Mouse (Mus musculus) kidney, embryonic 15.5 days (tissue): Measurements from ENCODE around the gene Thumpd3. TPM values are rescaled to one million over a fixed set of nuclear protein-coding genes. Genes with fewer than 3 reads are reported as not detected.

ENCODE experiments used
- ATAC-seq: fragments of 200-750 bp; cut with Nextera tagmentation; replicated peaks from 2 replicates; pipeline ENCODE4 v1.8.0; 2017; ENCODE audit warnings: moderate TSS enrichment; ENCODE audit not compliant: low FRiP score
- H3K27ac ChIP-seq: fragments of 300-500 bp; sonication (generic); 2 replicates; pipeline ENCODE4 v1.5.1; 2015; ENCODE audit warnings: mild to moderate bottlenecking, inconsistent platforms
- H3K27me3 ChIP-seq: fragments of 300-500 bp; sonication (generic); 2 replicates; pipeline ENCODE4 v1.6.1; 2015; ENCODE audit warnings: inconsistent platforms
- H3K36me3 ChIP-seq: fragments of 300-500 bp; sonication (generic); 2 replicates; pipeline ENCODE4 v1.6.1; 2015; ENCODE audit warnings: inconsistent platforms
- H3K4me1 ChIP-seq: fragments of 300-500 bp; sonication (generic); 2 replicates; pipeline ENCODE4 v1.6.1; 2015; ENCODE audit warnings: inconsistent platforms
- H3K4me2 ChIP-seq: fragments of 300-500 bp; sonication (generic); 2 replicates; pipeline ENCODE4 v1.6.1; 2015; ENCODE audit warnings: moderate library complexity, mild to moderate bottlenecking, inconsistent platforms
- H3K4me3 ChIP-seq: fragments of 300-500 bp; sonication (generic); replicated peaks from 2 replicates; pipeline ENCODE4 v1.5.1; 2015; ENCODE audit warnings: mild to moderate bottlenecking, inconsistent platforms
- H3K9ac ChIP-seq: fragments of 300-500 bp; sonication (generic); 2 replicates; pipeline ENCODE4 v1.6.1; 2015; ENCODE audit warnings: mild to moderate bottlenecking, inconsistent platforms
- H3K9me3 ChIP-seq: fragments of 300-500 bp; sonication (generic); replicated peaks from 2 replicates; pipeline ENCODE4 v1.6.1; 2016; ENCODE audit warnings: inconsistent platforms
- WGBS: fragments of 180-500 bp; shearing (Covaris S2); methylation state at CpG from one replicate; pipeline ENCODE4 v1.1.7; 2015; ENCODE audit warnings: mixed read lengths; 5-methylcytosine and 5-hydroxymethylcytosine counted together
- polyA plus RNA-seq: library from polyadenylated mRNA; unstranded; fragments of >200 nt; fragmentation: Nextera tagmentation; extraction: Ambion mirVana; gene quantifications from 2 replicates; pipeline ENCODE4 v1.2.1, GENCODE M21; 2015

The Thumpd3 gene
- polyA plus RNA-seq, 1 experiment from 2014 or later, result 46.6 TPM

DNA sequence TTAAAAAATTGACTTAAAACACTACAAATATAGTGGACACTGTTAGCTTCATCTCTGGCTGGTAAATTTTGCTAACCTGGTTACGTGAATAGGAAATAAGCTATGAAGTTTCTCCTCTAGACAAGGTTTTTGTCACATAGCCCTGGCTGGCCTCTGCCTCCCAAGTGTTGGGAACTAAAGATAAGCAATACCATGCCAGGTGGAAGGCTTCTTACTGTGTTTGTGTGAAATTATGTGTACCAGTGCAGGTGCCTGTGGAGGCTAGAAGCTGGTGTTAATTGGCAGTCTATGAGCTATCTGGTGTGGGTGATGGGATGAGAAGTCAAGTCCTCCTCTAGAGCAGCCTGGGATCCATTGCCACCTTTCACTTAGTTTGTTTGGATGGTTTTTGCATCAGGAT, 23.1 kb downstream of the Thumpd3 start:
- H3K36me3 ChIP-seq, result peaks cover 68% of the 10 kb centered on the region
- ATAC-seq, result no peak
- WGBS, result 91% methylated on average over 1 of the region's 1 CpGs

DNA sequence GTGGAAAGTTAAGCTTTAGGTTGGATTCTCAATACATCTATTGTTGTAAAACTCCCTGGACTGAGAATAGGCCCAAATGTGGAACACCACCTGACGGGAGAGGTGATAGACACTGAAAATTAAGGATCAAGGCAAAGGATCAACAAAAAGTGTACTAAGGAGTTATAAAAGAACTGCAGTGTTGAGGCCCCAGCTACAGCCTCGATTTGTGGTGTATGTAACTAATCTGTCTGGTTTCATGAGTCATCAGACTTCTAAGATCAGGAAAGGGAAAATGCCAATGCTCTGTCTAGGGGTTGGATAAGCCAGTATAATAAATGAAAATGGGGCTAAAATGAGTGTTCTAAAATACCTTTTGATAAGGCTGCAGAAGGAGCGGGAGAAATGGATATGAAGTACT, 29.2 kb downstream of the Thumpd3 start:
- H3K4me3 ChIP-seq, result peak overlapping the region; percentile 93
- H3K9me3 ChIP-seq, result no peaks in the 10 kb centered on the region
- H3K27me3 ChIP-seq, result no peaks in the 10 kb centered on the region
- H3K4me2 ChIP-seq, result peak overlapping the region; percentile 70
- no peak for ATAC-seq
- H3K4me1 ChIP-seq, result peaks cover 28% of the 10 kb centered on the region
- peak overlapping the region; percentile 100 for H3K27ac ChIP-seq
- whole genome bisulfite sequencing, result 18% methylated on average over 3 of the region's 3 CpGs
- peaks cover 9% of the 10 kb centered on the region for H3K36me3 ChIP-seq
- peak overlapping the region; percentile 99 for H3K9ac ChIP-seq

More for the DNA sequence above, 23.1 kb downstream of the Thumpd3 start:
- no peaks in the 10 kb centered on the region for H3K27me3 ChIP-seq
- no peak overlapping the region for H3K9ac ChIP-seq
- H3K27ac ChIP-seq, result no peak overlapping the region
- H3K4me3 ChIP-seq, result no peak overlapping the region
- H3K4me1 ChIP-seq, result peaks cover 7% of the 10 kb centered on the region; the same call in 1 of the 2 replicates
- no peak overlapping the region for H3K4me2 ChIP-seq
- no peaks in the 10 kb centered on the region for H3K9me3 ChIP-seq

DNA sequence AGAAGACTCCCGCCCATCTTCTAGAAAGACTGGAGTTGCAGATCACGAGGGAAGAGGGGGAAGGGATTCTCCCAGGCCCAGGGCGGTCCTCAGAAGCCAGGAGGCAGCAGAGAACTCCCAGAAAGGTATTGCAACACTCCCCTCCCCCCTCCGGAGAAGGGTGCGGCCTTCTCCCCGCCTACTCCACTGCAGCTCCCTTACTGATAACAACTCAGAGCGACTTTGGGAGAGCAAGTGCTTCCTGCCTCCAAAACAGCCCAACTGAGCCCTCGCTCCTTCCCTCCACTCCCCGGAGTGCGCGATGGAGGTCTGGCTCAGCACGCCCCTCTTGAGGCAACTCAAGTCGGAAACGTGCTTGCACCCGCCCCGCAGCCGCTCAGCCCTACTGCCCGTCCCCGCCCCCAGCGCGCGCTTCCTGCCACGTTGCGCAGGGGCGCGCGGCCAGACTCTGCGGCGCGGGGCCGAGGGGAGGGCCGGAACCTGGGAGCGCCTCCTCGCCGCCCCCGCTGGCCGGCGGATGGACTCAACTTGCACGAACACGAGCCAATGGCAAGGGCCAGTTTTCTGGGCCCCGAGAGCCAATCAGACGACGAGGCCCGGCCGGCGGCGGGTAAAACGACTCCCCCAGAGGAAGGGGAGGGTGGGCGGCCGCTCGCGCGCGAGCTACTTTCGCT, 30.1 kb downstream of the Thumpd3 start:
- Histone ChIP-seq H3K4me3 (peak overlapping the region; percentile 93), H3K36me3 (peaks cover 7% of the 10 kb centered on the region), H3K4me1 (peaks cover 30% of the 10 kb centered on the region), H3K27me3 (no peaks in the 10 kb centered on the region), H3K27ac (peak overlapping the region; percentile 100), H3K4me2 (peak overlapping the region; percentile 70), H3K9me3 (no peaks in the 10 kb centered on the region), H3K9ac (peak overlapping the region; percentile 99)
- under 1% methylated on average over 55 of the region's 55 CpGs for WGBS
- ATAC-seq, result peak; percentile 93

DNA sequence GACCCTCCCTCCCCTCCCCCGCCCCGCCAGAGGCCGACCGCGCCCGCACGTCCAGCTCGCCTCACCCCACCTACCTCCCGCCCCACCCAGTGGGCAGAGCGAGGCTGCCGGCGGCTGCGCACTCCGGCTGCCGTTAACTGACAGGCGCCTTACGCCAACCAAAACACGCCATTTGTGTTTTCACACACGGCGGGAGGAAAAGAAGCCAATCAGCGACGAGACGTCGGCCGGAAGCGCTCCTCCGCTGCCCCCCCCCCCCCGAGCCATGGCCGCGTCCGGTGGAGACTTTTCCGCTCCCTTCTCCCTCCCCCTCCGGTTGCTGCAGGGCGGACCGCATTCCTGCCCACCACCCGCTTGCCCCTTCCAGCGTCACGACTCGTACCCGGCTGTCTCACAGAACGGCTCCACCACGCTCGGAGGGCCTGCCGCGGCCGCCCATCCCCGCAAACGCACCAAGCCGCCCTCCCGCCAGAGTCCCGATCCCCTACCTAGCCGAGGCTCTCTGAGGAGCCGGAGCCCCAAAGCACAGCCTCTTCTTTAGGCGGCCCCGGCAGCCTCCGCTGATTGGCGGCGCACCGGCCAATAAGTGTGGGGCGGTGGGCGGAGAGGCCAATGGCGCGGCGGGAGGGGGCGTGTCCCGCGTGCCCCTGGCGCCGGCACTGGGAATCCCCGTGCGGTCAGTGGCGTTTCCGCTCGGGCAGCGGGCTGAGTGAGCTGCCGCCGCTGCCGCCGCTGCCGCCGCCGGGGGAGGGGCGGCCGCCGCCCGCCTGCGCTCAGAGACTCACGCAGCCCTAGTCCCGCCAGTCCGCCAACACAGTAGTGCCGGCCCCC, 30.9 kb downstream of the Thumpd3 start, which contains the start of gene Setd5:
Gene Setd5, plus strand, starts transcription at position 680 of the 831 bp plus-strand sequence.
- peak within 1 kb of the TSS; percentile 93 for H3K4me3 ChIP-seq
- peak within 1 kb of the TSS; percentile 100 for H3K27ac ChIP-seq
- peak within 1 kb of the TSS; percentile 70 for H3K4me2 ChIP-seq
- peaks cover 35% of the 10 kb centered on the region for H3K4me1 ChIP-seq
- peak; percentile 95 for ATAC-seq
- under 1% methylated on average over 77 of the region's 91 CpGs for WGBS
- H3K36me3 ChIP-seq, result peaks cover 4% of the 10 kb centered on the region
- H3K27me3 ChIP-seq, result no peaks in the 10 kb centered on the region
- no peaks in the 10 kb centered on the region for H3K9me3 ChIP-seq
- H3K9ac ChIP-seq, result peak within 1 kb of the TSS; percentile 99

GRCm38 (mm10) chr6:113077569-113078030, 31.6 kb downstream of the Thumpd3 start:
- Histone ChIP-seq H3K9ac (peak overlapping the region; percentile 99), H3K4me3 (peak overlapping the region; percentile 93), H3K9me3 (no peaks in the 10 kb centered on the region), H3K27me3 (no peaks in the 10 kb centered on the region), H3K27ac (peak overlapping the region; percentile 100), H3K4me1 (peaks cover 42% of the 10 kb centered on the region), H3K4me2 (peak overlapping the region; percentile 68), H3K36me3 (peaks cover 7% of the 10 kb centered on the region)
- 1% methylated on average over 28 of the region's 28 CpGs for WGBS
- ATAC-seq, result no peak

GRCm38 (mm10) chr6:113078031-113078721, 32.2 kb downstream of the Thumpd3 start:
- Histone ChIP-seq H3K4me1 (peaks cover 46% of the 10 kb centered on the region), H3K9me3 (no peaks in the 10 kb centered on the region), H3K9ac (peak overlapping the region; percentile 99), H3K36me3 (peaks cover 7% of the 10 kb centered on the region), H3K27me3 (no peaks in the 10 kb centered on the region), H3K4me3 (peak overlapping the region; percentile 93), H3K4me2 (peak overlapping the region; percentile 68), H3K27ac (peak overlapping the region; percentile 100)
- under 1% methylated on average over 18 of the region's 18 CpGs for WGBS
- ATAC-seq, result no peak

GRCm38 (mm10) chr6:113079492-113079891, 33.5 kb downstream of the Thumpd3 start:
- Histone ChIP-seq H3K9ac (peak overlapping the region; percentile 99), H3K27ac (0 out of 2 replicates have a peak overlapping the region, but pooled peaks have one; percentile 56), H3K4me2 (peak overlapping the region; percentile 68), H3K36me3 (0 out of 2 replicates have a peak, but pooled peaks cover 2% of the 10 kb centered on the region), H3K9me3 (no peaks in the 10 kb centered on the region), H3K4me3 (peak overlapping the region; percentile 93), H3K4me1 (peaks cover 42% of the 10 kb centered on the region), H3K27me3 (no peaks in the 10 kb centered on the region)
- 1% methylated on average over 3 of the region's 3 CpGs for WGBS
- no peak for ATAC-seq

DNA sequence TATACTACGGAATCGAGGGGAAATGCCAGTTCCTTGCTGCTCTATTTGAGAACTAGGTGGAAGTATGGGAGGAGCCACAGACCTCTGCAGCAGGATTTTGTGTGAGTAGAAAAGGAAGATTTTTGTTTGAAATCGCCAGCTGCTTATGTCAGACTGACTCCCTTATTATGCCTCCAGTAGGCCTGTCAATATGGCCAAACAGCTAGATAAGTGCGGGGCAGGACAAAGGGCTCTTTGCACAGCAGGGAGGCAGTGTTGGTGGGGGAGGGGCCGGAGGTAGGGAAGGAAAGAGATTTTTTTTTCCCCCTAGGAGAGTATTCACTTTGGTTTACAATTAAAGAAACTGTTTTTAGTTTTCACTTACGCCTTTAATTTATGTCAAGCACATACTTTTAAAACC, 36.2 kb downstream of the Thumpd3 start:
- 0 out of 2 replicates have a peak overlapping the region, but pooled peaks have one; percentile 14 for H3K9ac ChIP-seq
- H3K36me3 ChIP-seq, result 0 out of 2 replicates have a peak, but pooled peaks cover 2% of the 10 kb centered on the region
- peak overlapping the region; percentile 32 for H3K4me2 ChIP-seq
- peaks cover 31% of the 10 kb centered on the region for H3K4me1 ChIP-seq
- H3K9me3 ChIP-seq, result no peaks in the 10 kb centered on the region
- ATAC-seq, result no peak
- no peaks in the 10 kb centered on the region for H3K27me3 ChIP-seq
- peak overlapping the region; percentile 48 for H3K27ac ChIP-seq
- 0 out of 2 replicates have a peak overlapping the region, but pooled peaks have one; percentile 4 for H3K4me3 ChIP-seq
- 18% methylated on average over 6 of the region's 6 CpGs for WGBS

DNA sequence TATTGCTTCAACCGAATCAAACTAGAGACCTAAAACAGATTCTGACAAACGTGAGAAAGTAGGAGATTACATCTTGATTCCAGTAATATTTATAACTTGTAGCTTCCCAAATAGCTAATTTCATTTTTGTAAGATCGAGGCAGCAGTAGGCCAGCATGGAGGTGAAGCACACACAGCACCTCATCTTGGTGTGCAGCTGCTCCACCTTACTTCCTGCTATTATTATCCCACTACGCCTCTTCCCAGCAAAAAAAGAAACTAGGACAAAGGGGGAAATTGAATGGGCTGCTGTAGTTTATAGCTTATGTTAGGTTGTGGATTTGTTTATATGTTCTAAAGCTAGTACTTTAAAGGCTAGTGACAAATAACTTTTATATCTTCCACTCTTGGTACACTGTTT, 38.6 kb downstream of the Thumpd3 start:
- 65% methylated on average over 4 of the region's 4 CpGs for WGBS
- Histone ChIP-seq H3K27me3 (no peaks in the 10 kb centered on the region), H3K4me3 (no peak overlapping the region), H3K36me3 (peaks cover 6% of the 10 kb centered on the region; the same call in 1 of the 2 replicates), H3K27ac (0 out of 2 replicates have a peak overlapping the region, but pooled peaks have one; percentile 37), H3K4me1 (peaks cover 28% of the 10 kb centered on the region), H3K9me3 (no peaks in the 10 kb centered on the region), H3K9ac (no peak overlapping the region), H3K4me2 (no peak overlapping the region)
- ATAC-seq, result no peak

- Histone ChIP-seq H3K4me1 (0 out of 2 replicates have a peak, but pooled peaks cover 5% of the 10 kb centered on the region), H3K27ac (no peak overlapping the region), H3K36me3 (peaks cover 3% of the 10 kb centered on the region; the same call in 1 of the 2 replicates), H3K9me3 (no peaks in the 10 kb centered on the region), H3K27me3 (no peaks in the 10 kb centered on the region), H3K4me3 (no peak overlapping the region), H3K4me2 (no peak overlapping the region), H3K9ac (no peak overlapping the region)
- 77% methylated on average over 3 of the region's 3 CpGs for WGBS
- no peak for ATAC-seq
Observed at GRCm38 (mm10) chr6:113093206-113093605, 47.2 kb downstream of the Thumpd3 start.

DNA sequence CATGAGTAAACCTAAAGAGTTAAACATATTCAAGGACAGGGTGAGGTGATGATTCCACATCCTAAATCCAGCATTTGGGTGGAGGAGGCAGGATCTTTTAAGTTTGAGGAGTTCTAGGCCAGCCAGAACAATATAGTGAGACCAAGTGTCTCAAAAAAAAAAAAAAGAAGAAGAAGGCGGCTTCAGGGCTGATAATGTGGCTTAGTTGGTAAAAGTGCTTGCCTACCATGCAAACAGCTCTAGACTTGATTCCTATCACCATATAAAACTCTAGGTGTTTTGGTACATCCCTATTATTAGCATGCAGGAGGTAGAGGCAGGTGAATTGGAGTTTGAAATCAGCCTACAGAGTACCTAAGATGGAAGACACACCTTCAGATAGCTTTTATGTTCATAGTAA, 49.5 kb downstream of the Thumpd3 start:
- Histone ChIP-seq H3K27ac (no peak overlapping the region), H3K4me2 (no peak overlapping the region), H3K9ac (no peak overlapping the region), H3K27me3 (no peaks in the 10 kb centered on the region), H3K4me3 (no peak overlapping the region), H3K9me3 (no peaks in the 10 kb centered on the region), H3K36me3 (no peaks in the 10 kb centered on the region), H3K4me1 (peaks cover 19% of the 10 kb centered on the region)
- ATAC-seq, result no peak
- 94% methylated on average over 1 of the region's 1 CpGs for WGBS
